ENCODE assay signal across 8 mouse cellular contexts in the genomic region with DNA sequence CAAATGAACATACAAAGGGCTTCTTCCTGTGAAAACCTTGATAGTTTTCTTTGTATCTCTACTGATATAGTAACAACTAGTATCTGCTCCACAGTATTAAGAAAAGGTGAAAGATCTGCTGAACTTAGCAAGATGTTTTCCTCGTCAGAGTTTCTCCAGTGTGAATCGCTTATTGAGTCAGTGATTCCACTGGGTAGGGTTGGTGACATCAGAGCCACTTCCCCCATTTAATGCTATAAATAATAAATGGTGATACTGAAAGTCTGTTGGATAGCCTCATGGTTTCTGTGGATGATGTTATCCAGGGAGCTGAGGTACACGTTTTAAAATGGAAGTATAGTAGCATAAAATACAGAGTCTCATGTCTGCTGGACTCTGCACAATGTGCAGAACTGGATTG. TPM values are rescaled to one million over a fixed set of nuclear protein-coding genes. Genes with fewer than 3 reads are reported as not detected.
DNase-seq lines count a peak whose midpoint lies in the region; ATAC-seq and TF ChIP-seq lines count a peak whose summit lies in the region.

No protein-coding gene starts in this region.

- no peaks in the 10 kb centered on the region for H3K27me3 ChIP-seq in kidney, adult 2 months (replicated peaks; ENCODE audit: control insufficient read depth, insufficient read depth, low read length)
- no peaks in the 10 kb centered on the region for H3K27me3 ChIP-seq in hindbrain, embryonic 13.5 days
- H3K27me3 ChIP-seq in midbrain, embryonic 13.5 days: no peaks in the 10 kb centered on the region

- 2% methylated on average over 3 of the region's 3 CpGs for WGBS in kidney, adult 2 months
- 49% methylated on average over 3 of the region's 3 CpGs for WGBS in hindbrain, embryonic 13.5 days
- WGBS in midbrain, embryonic 13.5 days: 54% methylated on average over 3 of the region's 3 CpGs

- no peaks in the 10 kb centered on the region for H3K36me3 ChIP-seq in kidney, adult 2 months (ENCODE audit: control insufficient read depth, insufficient read depth, low read length)
- no peaks in the 10 kb centered on the region for H3K36me3 ChIP-seq in hindbrain, embryonic 13.5 days
- no peaks in the 10 kb centered on the region for H3K36me3 ChIP-seq in midbrain, embryonic 13.5 days

- H3K9ac ChIP-seq in hindbrain, embryonic 13.5 days: peak overlapping the region; percentile 98
- H3K9ac ChIP-seq in midbrain, embryonic 13.5 days (replicated peaks): peak overlapping the region; percentile 92

- peak; percentile 51 for DNase-seq in kidney, adult 2 months
- DNase-seq in kidney, postnatal 4 days: no peak
- DNase-seq in MN1 (ENCODE audit: low spot score): peak; percentile 36
- no peak for DNase-seq in layer of hippocampus, adult 8-10 months (ENCODE audit: low spot score in 2 of 2)
- no peak for DNase-seq in left cerebral cortex, postnatal 25 days (ENCODE audit: low spot score in 2 of 2)
- DNase-seq in spleen, adult 12 weeks (ENCODE audit: low spot score): no peak

- peak overlapping the region; percentile 88 for H3K4me2 ChIP-seq in hindbrain, embryonic 13.5 days
- peak overlapping the region; percentile 86 for H3K4me2 ChIP-seq in midbrain, embryonic 13.5 days (replicated peaks)

- peaks cover 16% of the 10 kb centered on the region for H3K4me1 ChIP-seq in kidney, adult 2 months (ENCODE audit: control insufficient read depth, insufficient read depth, low read length)
- H3K4me1 ChIP-seq in hindbrain, embryonic 13.5 days (replicated peaks): peaks cover 30% of the 10 kb centered on the region
- peaks cover 48% of the 10 kb centered on the region for H3K4me1 ChIP-seq in midbrain, embryonic 13.5 days (replicated peaks)

- intact Hi-C loops in left cerebral cortex, postnatal 25 days (cut with DNase I): loop anchor here (5.0 to 10.0 kb wide), 3 partner anchors 48 to 501 kb away; a partner anchor contains a TSS

- no peak for ATAC-seq in hindbrain, embryonic 13.5 days (ENCODE audit: low FRiP score)
- ATAC-seq in midbrain, embryonic 13.5 days: no peak

- H3K4me3 ChIP-seq in kidney, adult 2 months (ENCODE audit: insufficient read depth, low read depth, low read length): peak overlapping the region; percentile 79
- peak overlapping the region; percentile 97 for H3K4me3 ChIP-seq in hindbrain, embryonic 13.5 days
- peak overlapping the region; percentile 94 for H3K4me3 ChIP-seq in midbrain, embryonic 13.5 days (replicated peaks)

- TF ChIP-seq POLR2A in kidney, adult 2 months (IDR thresholded peaks at IDR 0.05; ENCODE audit: low read depth, low read length): no peak

- H3K27ac ChIP-seq in kidney, adult 2 months (ENCODE audit: insufficient read depth, low read depth, low read length): peak overlapping the region; percentile 79
- peak overlapping the region; percentile 99 for H3K27ac ChIP-seq in hindbrain, embryonic 13.5 days
- H3K27ac ChIP-seq in midbrain, embryonic 13.5 days: peak overlapping the region; percentile 98

- no peak for TF ChIP-seq CTCF in kidney, adult 2 months (conservative IDR thresholded peaks at IDR 0.05; ENCODE audit: insufficient read depth, insufficient read length, low read depth, low read length)

- no peaks in the 10 kb centered on the region for H3K9me3 ChIP-seq in hindbrain, embryonic 13.5 days
- H3K9me3 ChIP-seq in midbrain, embryonic 13.5 days: no peaks in the 10 kb centered on the region

RNA-seq across cellular contexts. Expression of a gene that starts 1.5 kb away (rescaled TPM):
- 62.2 and 63.7 TPM in 2 replicates for polyA plus RNA-seq in kidney, adult 2 months (2012; rRNA removed)
- 116 and 118 TPM in 2 replicates for polyA plus RNA-seq in hindbrain, embryonic 13.5 days (2015; fragmentation: Nextera tagmentation; extraction: Ambion mirVana)
- polyA plus RNA-seq in midbrain, embryonic 13.5 days (2015; fragmentation: Nextera tagmentation; extraction: Ambion mirVana): 108 and 114 TPM in 2 replicates
- 100 to 1,000 TPM; 132 to 150 (median 135) TPM for total RNA-seq in layer of hippocampus, adult 8-10 months (2022)
- 100 to 1,000 TPM; 120 to 127 TPM for total RNA-seq in left cerebral cortex, postnatal 25 days (2021)

Comparison
In these comparisons a context has a peak if more than half of its experiments do, and no peak if none do; other contexts are left out.
1. DNase-seq: peak in kidney, adult 2 months (single experiment) and MN1 (single experiment); none in kidney, postnatal 4 days (0 of 2), layer of hippocampus, adult 8-10 months (0 of 2), left cerebral cortex, postnatal 25 days (0 of 2) and spleen, adult 12 weeks (single experiment).
2. Peak in every context shown above with its lines, with median percentiles within 50 percentile points of each other: H3K27ac ChIP-seq and H3K4me3 ChIP-seq.